Mouse (Mus musculus): ENCODE results near the gene Sort1. TPM values are rescaled to one million over a fixed set of nuclear protein-coding genes. Genes with fewer than 3 reads are reported as not detected.
"Not testable (repeated sequence)": the region's sequence is repeated elsewhere in the genome, so short reads cannot be mapped to it uniquely, and the experiment has no call there.

The Sort1 gene
- total and polyA plus RNA-seq, 2 experiments from 2014 or later = 7.4 to 33.5 TPM

- peak within 1 kb of the TSS; percentile 49 for H3K27ac ChIP-seq (ENCODE audit: low read depth)
- peak within 1 kb of the TSS; percentile 83 for H3K4me2 ChIP-seq (ENCODE audit: low read depth, low read length)
- peaks cover 5% of the 10 kb centered on the region; the same call in 1 of the 2 replicates for H3K4me1 ChIP-seq (ENCODE audit: control insufficient read depth, insufficient read depth)
- H3K9me3 ChIP-seq (replicated peaks; ENCODE audit: control insufficient read depth, low read length) = no peaks in the 10 kb centered on the region
- ATAC-seq (ENCODE audit: insufficient read depth, low read depth) (peak; percentile 100), DNase-seq (ENCODE audit: low spot score) (peak; percentile 99)
- under 1% methylated on average over 76 of the region's 79 CpGs for WGBS
- H3K36me3 ChIP-seq (replicated peaks; ENCODE audit: control insufficient read depth, insufficient read depth, low read length) = peaks cover 3% of the 10 kb centered on the region; the same call in 1 of the 2 replicates
- H3K4me3 ChIP-seq (ENCODE audit: low read depth, low read length) = peak within 1 kb of the TSS; percentile 75
- peak within 1 kb of the TSS; percentile 77 for H3K9ac ChIP-seq (replicated peaks; ENCODE audit: low read depth, low read length)
- no peaks in the 10 kb centered on the region for H3K27me3 ChIP-seq (ENCODE audit: control insufficient read depth, insufficient read depth, low read length)
- TF ChIP-seq CTCF (IDR thresholded peaks at IDR 0.05; ENCODE audit: low read depth) (no peak), EP300 (IDR thresholded peaks at IDR 0.05; ENCODE audit: low read depth) (no peak)
Measured at GRCm38 (mm10) chr3:108256719-108257637, 26.9 kb upstream of the Sort1 start, which contains the start of gene Psma5. Psma5 (plus strand) TSS chr3:108256926.

DNA sequence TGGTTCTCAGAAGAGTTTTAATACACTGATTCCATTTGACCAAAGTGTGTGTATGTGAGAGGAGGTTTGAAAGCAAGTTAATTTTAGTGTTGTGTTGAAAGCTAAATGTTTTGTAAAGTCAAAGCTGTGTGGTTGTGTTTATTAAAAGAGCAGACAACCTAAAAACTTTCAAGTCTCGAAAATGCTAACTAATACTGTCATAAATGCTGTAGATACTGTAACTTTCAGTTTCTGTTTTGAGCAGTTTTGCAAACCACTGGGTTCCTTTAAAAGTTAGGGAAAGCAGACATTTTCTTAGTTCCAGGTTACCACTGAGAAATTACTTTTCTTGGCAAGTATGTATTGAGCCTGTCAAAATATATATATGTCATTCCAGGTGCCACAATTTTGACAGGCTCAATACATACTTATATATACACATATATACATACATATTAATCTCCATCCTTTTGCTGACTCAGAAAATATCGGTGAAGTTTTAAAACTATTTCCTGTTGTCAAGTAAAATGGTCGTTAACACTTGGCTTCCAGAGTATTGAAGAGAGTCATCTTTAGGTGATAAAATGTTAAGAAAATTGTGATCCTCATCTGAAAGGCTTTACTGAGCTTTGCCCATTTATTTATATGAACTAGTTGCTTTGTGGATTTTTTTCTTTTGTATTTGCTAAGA is 25.9 kb upstream of the Sort1 start:
- Histone ChIP-seq H3K9ac (replicated peaks; ENCODE audit: low read depth, low read length) (peak overlapping the region; percentile 77), H3K27me3 (ENCODE audit: control insufficient read depth, insufficient read depth, low read length) (no peaks in the 10 kb centered on the region), H3K4me2 (ENCODE audit: low read depth, low read length) (peak overlapping the region; percentile 83), H3K4me1 (ENCODE audit: control insufficient read depth, insufficient read depth) (peaks cover 5% of the 10 kb centered on the region; the same call in 1 of the 2 replicates), H3K9me3 (replicated peaks; ENCODE audit: control insufficient read depth, low read length) (no peaks in the 10 kb centered on the region), H3K36me3 (replicated peaks; ENCODE audit: control insufficient read depth, insufficient read depth, low read length) (peaks cover 10% of the 10 kb centered on the region), H3K27ac (ENCODE audit: low read depth) (no peak overlapping the region), H3K4me3 (ENCODE audit: low read depth, low read length) (peak overlapping the region; percentile 75)
- TF ChIP-seq EP300 (IDR thresholded peaks at IDR 0.05; ENCODE audit: low read depth) (no peak), CTCF (IDR thresholded peaks at IDR 0.05; ENCODE audit: low read depth) (no peak)
- no peak for ATAC-seq (ENCODE audit: insufficient read depth, low read depth)
- WGBS = 45% methylated on average over 3 of the region's 3 CpGs
- no peak for DNase-seq (ENCODE audit: low spot score)

GRCm38 (mm10) chr3:108259319-108259718 is 24.6 kb upstream of the Sort1 start:
- no peak for DNase-seq (ENCODE audit: low spot score)
- no peak overlapping the region for H3K9ac ChIP-seq (replicated peaks; ENCODE audit: low read depth, low read length)
- 56% methylated on average over 3 of the region's 3 CpGs for WGBS

GRCm38 (mm10) chr3:108279495-108279894 is 4.4 kb upstream of the Sort1 start:
- not testable (repeated sequence) for H3K4me1 ChIP-seq (ENCODE audit: control insufficient read depth, insufficient read depth); DNase-seq (ENCODE audit: low spot score); ATAC-seq (ENCODE audit: insufficient read depth, low read depth); H3K9ac ChIP-seq (replicated peaks; ENCODE audit: low read depth, low read length); H3K4me2 ChIP-seq (ENCODE audit: low read depth, low read length); H3K9me3 ChIP-seq (replicated peaks; ENCODE audit: control insufficient read depth, low read length); H3K27ac ChIP-seq (ENCODE audit: low read depth); H3K27me3 ChIP-seq (ENCODE audit: control insufficient read depth, insufficient read depth, low read length); H3K4me3 ChIP-seq (ENCODE audit: low read depth, low read length)
- H3K36me3 ChIP-seq (replicated peaks; ENCODE audit: control insufficient read depth, insufficient read depth, low read length) = peaks cover 44% of the 10 kb centered on the region
- WGBS = 75% methylated on average over 5 of the region's 5 CpGs

More at GRCm38 (mm10) chr3:108259319-108259718, 24.6 kb upstream of the Sort1 start:
- peaks cover 20% of the 10 kb centered on the region for H3K36me3 ChIP-seq (replicated peaks; ENCODE audit: control insufficient read depth, insufficient read depth, low read length)
- H3K9me3 ChIP-seq (replicated peaks; ENCODE audit: control insufficient read depth, low read length) = no peaks in the 10 kb centered on the region
- no peaks in the 10 kb centered on the region for H3K27me3 ChIP-seq (ENCODE audit: control insufficient read depth, insufficient read depth, low read length)
- no peak overlapping the region for H3K4me2 ChIP-seq (ENCODE audit: low read depth, low read length)
- H3K4me3 ChIP-seq (ENCODE audit: low read depth, low read length) = no peak overlapping the region
- peaks cover 5% of the 10 kb centered on the region; the same call in 1 of the 2 replicates for H3K4me1 ChIP-seq (ENCODE audit: control insufficient read depth, insufficient read depth)
- no peak for ATAC-seq (ENCODE audit: insufficient read depth, low read depth)
- no peak for TF ChIP-seq CTCF (IDR thresholded peaks at IDR 0.05; ENCODE audit: low read depth)
- TF ChIP-seq EP300 (IDR thresholded peaks at IDR 0.05; ENCODE audit: low read depth) = no peak
- no peak overlapping the region for H3K27ac ChIP-seq (ENCODE audit: low read depth)

- peaks cover 16% of the 10 kb centered on the region for H3K36me3 ChIP-seq (replicated peaks; ENCODE audit: control insufficient read depth, insufficient read depth, low read length)
- DNase-seq (ENCODE audit: low spot score) (peak; percentile 75), ATAC-seq (ENCODE audit: insufficient read depth, low read depth) (no peak)
- peak overlapping the region; percentile 90 for H3K4me2 ChIP-seq (ENCODE audit: low read depth, low read length)
- no peaks in the 10 kb centered on the region for H3K27me3 ChIP-seq (ENCODE audit: control insufficient read depth, insufficient read depth, low read length)
- peaks cover 20% of the 10 kb centered on the region; the same call in 1 of the 2 replicates for H3K4me1 ChIP-seq (ENCODE audit: control insufficient read depth, insufficient read depth)
- TF ChIP-seq CTCF (IDR thresholded peaks at IDR 0.05; ENCODE audit: low read depth) (peak; percentile 74), EP300 (IDR thresholded peaks at IDR 0.05; ENCODE audit: low read depth) (no peak)
- H3K9ac ChIP-seq (replicated peaks; ENCODE audit: low read depth, low read length) = no peak overlapping the region
- peak overlapping the region; percentile 35; the same call in 1 of the 2 replicates for H3K27ac ChIP-seq (ENCODE audit: low read depth)
- WGBS = 30% methylated on average over 12 of the region's 12 CpGs
- no peaks in the 10 kb centered on the region for H3K9me3 ChIP-seq (replicated peaks; ENCODE audit: control insufficient read depth, low read length)
- H3K4me3 ChIP-seq (ENCODE audit: low read depth, low read length) = peak overlapping the region; percentile 81
Measured at GRCm38 (mm10) chr3:108282401-108283240, 1.3 kb upstream of the Sort1 start.

All from heart, postnatal 0 days (tissue).